Mouse (Mus musculus) spleen, postnatal 14 days (tissue): ENCODE data around the gene Ptpa.

Experiments
- DNase-seq, 2 experiments: peaks; one replicate each; pipeline ENCODE4 v3.0.0; 2021 to 2022; ENCODE audit warnings: low spot score in 2 of 2

Ptpa gene

GRCm38 (mm10) chr2:30436809-30437208 is 21.0 kb downstream of the Ptpa start:
- no peak for DNase-seq

DNA sequence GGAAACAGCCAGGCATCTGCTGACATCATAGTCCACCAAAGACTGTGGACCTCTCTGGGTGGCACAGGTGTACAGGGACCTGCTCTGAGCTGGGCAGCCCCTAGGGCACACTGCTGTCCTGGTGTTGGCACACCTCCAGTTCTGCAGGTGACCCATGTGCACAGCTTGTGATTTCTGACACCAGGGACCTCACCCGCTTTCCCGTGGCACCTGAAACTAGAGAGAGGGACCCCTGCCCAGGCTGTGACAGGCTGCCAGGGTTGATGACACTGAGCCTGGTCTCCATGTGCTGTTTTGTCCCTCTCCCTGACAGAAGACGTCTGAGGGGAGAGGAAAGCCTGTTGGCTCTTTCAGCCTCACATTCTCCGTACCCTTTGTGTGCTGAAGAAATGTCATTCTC is 22.0 kb downstream of the Ptpa start:
- DNase-seq, result no peak

- DNase-seq, result no peak
Observed at GRCm38 (mm10) chr2:30439631-30440030, 23.8 kb downstream of the Ptpa start.

DNA sequence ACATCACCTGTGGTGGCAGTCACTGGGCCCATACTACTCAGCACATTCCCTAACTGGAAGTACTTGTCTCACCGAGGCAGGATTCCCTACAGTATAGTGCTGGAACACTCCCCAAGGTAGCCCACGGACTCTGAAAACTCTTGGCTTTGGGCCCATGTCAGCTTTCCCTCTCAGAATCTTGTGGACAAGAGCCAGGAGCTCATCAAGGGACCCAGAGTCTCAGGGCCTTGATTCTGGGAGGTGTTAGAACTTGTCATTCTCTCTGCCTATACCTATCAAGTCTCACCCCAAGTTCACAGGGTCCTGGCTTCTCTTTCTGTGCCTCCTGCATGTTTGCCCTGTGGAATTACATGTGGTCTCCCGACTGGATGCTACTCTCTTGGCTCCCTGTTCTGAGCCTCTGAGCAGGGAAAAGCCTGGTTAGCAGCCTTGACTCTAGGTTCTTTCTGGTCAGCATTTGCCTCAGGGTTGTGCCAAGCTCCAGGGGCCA is 24.4 kb downstream of the Ptpa start:
- DNase-seq, result no peak

GRCm38 (mm10) chr2:30440701-30441517 is 25.1 kb downstream of the Ptpa start:
- peak in 1 of 2 experiments; percentile 52 for DNase-seq

- DNase-seq, result peak; percentile 38 to 55
Observed at GRCm38 (mm10) chr2:30441518-30442497, 26.0 kb downstream of the Ptpa start.

DNA sequence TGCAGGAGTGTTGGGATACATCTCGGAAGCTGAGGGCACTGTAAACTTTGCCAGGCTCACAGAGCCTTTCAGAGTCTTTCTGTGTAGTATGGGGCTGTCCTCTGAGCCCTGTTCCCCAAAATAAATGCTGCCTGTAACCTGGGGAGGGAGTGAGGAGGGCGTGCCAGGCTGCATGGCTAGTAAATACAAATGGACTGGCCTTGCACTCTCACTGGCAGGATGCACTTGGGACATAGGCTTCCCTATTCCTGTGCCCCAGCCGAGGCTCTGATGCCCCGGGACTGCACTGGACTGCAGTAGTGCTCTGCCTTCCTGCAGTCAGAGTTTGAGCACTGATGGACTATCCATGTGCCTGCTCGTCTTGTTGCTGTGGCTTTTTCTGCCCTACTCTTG is 26.7 kb downstream of the Ptpa start:
- DNase-seq, result no peak

DNA sequence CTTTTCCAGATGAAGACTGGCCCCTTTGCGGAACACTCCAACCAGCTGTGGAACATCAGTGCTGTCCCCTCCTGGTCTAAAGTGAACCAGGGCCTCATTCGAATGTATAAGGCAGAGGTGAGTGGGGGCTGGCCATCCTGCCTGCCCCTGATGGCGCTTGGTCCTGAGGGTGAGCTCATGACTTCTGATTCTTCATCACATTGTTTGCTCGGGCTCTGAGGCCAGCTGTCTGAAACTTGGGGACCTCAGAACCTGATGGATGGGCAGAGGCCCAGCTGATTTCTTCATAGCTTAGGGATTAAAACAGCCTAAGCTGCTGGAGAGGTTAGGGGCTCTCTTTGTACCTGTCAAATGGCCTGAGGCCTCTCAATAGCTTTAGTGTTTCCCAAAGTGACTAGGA is 27.4 kb downstream of the Ptpa start:
- no peak for DNase-seq

DNA sequence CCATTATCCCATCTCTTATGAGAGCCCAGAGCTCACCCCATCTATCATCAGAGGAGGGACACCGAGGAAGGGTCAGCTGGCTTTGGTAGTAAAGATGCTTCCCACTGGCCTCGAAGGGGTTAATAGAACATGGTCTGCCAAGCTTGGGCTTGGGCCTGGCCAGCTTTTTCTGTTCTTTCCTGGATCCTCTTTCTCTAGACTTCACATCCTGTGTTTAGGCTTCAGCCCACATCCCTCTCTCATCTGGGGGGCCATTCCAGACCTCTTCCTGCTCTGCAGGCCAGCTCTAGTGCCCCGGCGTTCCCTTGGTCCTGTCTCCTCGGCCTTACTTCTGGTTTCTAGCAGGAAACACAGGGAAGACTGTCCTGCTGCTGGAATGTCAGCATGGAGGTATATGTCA is 28.2 kb downstream of the Ptpa start:
- no peak for DNase-seq

DNA sequence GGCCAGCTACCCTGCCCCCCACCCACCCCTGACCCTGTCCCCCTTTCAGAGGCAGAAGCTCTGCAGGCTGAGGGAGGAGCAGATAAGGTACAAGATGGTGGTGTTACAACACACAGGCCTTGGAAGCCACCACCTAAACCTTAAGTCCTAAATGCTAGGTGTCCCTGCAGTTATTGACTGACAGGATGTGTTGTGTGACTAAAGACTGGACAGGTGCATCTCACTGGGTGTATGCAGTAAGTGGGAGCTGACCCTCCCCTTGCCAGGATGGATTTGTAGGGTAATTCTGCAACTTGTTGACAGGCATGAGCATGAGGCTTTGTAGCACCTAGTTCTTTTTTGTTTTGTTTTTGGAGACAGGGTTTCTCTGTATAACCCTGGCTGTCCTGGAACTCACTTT is 28.6 kb downstream of the Ptpa start:
- DNase-seq, result no peak

DNA sequence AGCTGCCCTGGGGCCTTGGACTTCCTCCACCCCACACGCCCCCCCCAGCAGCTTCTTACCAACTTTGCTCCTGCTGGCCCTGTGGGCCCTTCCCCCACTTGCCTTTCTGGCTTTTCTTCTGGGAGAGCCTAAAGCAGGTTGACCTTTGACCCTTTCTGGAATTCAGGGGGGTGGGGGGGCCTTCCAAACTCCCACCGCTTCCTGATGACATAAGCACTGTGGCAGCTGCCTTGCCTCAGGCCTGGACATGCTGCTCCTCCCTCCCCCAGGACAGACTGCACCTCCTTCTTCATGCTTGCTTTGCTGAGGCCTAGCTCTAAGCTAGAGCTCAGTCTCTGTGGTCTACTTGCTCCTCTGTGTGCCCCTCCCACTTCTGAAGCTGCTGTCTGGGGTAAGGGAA is 29.5 kb downstream of the Ptpa start:
- DNase-seq, result no peak

GRCm38 (mm10) chr2:30446891-30447826 is 31.3 kb downstream of the Ptpa start:
- no peak for DNase-seq

DNA sequence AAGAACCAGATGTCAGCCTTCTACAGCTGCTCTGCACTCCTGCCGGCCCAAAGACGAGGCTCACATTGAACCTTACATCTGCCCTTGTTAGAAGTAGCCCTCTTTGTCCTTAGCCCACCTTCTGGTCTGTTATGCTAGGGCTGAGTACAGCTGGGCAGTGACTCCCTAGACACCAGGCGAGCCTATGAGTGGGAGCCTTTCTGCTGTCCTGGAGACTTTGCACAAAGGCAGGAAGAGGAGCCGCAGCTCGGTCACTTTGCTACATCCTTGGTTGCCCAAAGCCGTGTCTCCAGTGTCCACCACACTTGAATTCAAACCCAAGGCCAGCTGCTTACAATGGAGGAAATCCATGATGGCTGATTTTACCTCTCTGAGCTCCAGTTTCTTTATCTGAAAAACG is 32.5 kb downstream of the Ptpa start:
- no peak for DNase-seq

GRCm38 (mm10) chr2:30450530-30450929 is 34.7 kb downstream of the Ptpa start:
- no peak for DNase-seq

DNA sequence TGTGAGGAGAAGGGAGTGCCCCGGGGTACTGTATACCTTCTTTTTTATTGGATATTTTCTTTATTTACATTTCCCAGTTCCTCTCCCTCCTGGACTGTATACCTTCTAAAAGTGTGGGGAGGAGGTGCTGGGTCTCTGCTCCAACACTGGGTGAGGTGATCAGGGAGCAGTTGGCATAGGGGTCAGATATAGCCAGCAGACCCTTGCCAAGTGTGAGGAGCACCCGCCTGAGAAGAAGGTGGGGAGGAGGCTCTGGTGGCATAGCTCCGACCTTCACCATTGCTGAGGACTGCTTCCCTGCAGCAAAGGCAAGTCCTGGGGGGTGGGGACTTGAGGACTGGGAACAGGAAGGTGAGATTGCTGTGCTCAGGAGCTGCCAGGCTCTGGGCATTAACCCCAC is 35.7 kb downstream of the Ptpa start:
- no peak for DNase-seq

DNA sequence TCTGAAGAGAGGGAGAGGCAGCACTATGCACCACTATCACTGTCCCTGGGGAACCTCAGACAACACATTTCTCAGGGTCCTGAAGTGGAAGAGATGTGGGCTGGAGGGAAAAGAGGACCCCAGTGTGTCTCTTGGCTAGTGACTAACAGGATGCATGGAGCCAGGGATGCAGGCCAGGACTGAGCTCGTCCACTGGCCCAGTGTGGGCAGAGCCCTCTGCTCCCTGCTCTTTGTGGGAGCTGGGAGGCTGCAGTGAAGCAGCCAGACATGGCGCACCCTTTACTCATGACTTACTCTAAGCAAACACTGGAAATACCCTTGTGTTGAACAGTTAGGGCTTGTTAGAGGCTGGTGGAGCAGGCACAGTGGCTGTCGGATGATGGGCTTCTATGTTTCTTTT is 37.7 kb downstream of the Ptpa start:
- no peak for DNase-seq

DNA sequence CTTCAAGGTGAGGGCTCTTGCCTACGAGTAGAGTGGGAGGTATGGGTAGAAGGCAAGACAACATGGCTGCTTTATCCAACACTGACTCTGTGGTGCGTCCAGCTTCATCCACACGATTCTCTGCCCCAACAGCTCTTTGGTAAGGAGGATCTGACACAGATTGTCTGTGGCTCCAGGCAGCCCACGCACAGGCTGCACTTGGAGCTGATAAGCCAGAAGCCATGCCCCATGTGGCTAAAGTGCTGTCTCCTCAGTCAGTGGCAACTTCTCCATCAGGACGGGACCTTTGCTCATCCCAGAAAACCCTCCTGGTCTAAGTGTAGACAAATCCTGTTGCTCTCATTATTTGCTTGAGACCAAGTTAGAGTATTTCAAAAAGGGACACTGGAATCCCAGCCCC is 38.7 kb downstream of the Ptpa start:
- no peak for DNase-seq

- no peak for DNase-seq
Observed at GRCm38 (mm10) chr2:30456104-30456980, 40.5 kb downstream of the Ptpa start.

- DNase-seq, result no peak
Observed at GRCm38 (mm10) chr2:30458349-30458748, 42.5 kb downstream of the Ptpa start.

DNA sequence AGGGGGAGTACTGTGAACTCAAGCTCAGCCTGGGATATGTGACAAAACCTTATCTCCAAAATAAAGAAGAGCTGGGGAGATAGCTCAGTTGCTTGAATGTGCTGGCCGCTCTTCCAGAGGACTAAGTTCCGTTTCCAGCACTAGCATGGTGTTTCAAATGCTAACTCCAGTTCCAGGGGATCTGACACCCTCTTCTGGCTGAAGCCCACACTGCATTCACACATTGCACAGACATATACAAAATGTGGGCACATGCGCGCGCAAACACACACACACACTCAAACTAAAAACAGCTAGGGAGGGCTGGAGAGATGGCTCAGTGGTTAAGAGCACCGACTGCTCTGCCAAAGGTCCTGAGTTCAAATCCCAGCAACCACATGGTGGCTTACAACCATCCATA is 43.4 kb downstream of the Ptpa start:
- no peak for DNase-seq
